In genomic region chr2:6730860-6731259, GRCm38 (mm10) we compare ENCODE assay signal across 21 mouse cellular contexts.
A peak's percentile ranks its signal among the peaks of the same experiment; 100 is the strongest.
DNase-seq lines count a peak whose midpoint lies in the region; ATAC-seq and TF ChIP-seq lines count a peak whose summit lies in the region.
"Had no signal": no experiment of that assay in that cellular context is flagged by ENCODE, and none has a peak within 500 bp of the region (broad histone marks: within the 10 kb centered on the region; RNA-seq: fewer than 3 reads in every experiment).

No protein-coding gene starts in this region.

- TF ChIP-seq CTCF in cerebellum, adult 2 months (IDR thresholded peaks at IDR 0.05; ENCODE audit: borderline replicate concordance, insufficient read depth, low read depth, low read length), result no peak
- no peak for TF ChIP-seq CTCF in lung, postnatal 0 days (IDR thresholded peaks at IDR 0.05)

- H3K4me1 ChIP-seq in cerebellum, adult 2 months (ENCODE audit: control insufficient read depth, insufficient read depth, low read length), result peaks cover 14% of the 10 kb centered on the region
- H3K4me1 ChIP-seq in lung, postnatal 0 days (ENCODE audit: insufficient read depth, low read depth, low read length), result no peaks in the 10 kb centered on the region
- H3K4me1 ChIP-seq: embryonic facial prominence, embryonic 15.5 days; limb, embryonic 10.5 days; liver, embryonic 13.5 days had no signal

- H3K36me3 ChIP-seq in lung, postnatal 0 days (ENCODE audit: insufficient read depth, low read length), result no peaks in the 10 kb centered on the region
- H3K36me3 ChIP-seq: embryonic facial prominence, embryonic 15.5 days; heart, embryonic 13.5 days; hindbrain, embryonic 15.5 days; limb, embryonic 10.5 days; liver, embryonic 13.5 days; midbrain, embryonic 12.5 days had no signal

- DNase-seq in cerebellum, adult 2 months, result peak; percentile 26 to 44
- DNase-seq in gastrocnemius, adult 18-20 months (ENCODE audit: low spot score), result peak; percentile 35
- DNase-seq in gastrocnemius, adult 8-10 months (ENCODE audit: low spot score in 2 of 2), result no peak
- DNase-seq in lung, postnatal 25 days (ENCODE audit: low spot score), result peak; percentile 24
- DNase-seq in lung, postnatal 0 days (ENCODE audit: low spot score), result no peak
- DNase-seq: B cell, adult 2 months; heart, postnatal 36 days; liver, embryonic 13.5 days; lung, postnatal 10 days; right cerebral cortex, adult 18-20 months; thymus, postnatal 36 days had no signal

- no peak overlapping the region for H3K27ac ChIP-seq in cerebellum, adult 2 months (ENCODE audit: insufficient read depth, low read length)
- H3K27ac ChIP-seq in lung, postnatal 0 days (ENCODE audit: low read length), result no peak overlapping the region
- H3K27ac ChIP-seq: embryonic facial prominence, embryonic 15.5 days; heart, embryonic 13.5 days; kidney, postnatal 0 days; limb, embryonic 10.5 days; liver, embryonic 13.5 days; midbrain, embryonic 12.5 days had no signal

- H3K9me3 ChIP-seq in lung, postnatal 0 days (ENCODE audit: low read length), result no peaks in the 10 kb centered on the region
- H3K9me3 ChIP-seq: embryonic facial prominence, embryonic 15.5 days; heart, embryonic 13.5 days; hindbrain, embryonic 15.5 days; limb, embryonic 10.5 days; liver, embryonic 13.5 days; midbrain, embryonic 12.5 days had no signal

- no peaks in the 10 kb centered on the region for H3K27me3 ChIP-seq in cerebellum, adult 2 months (ENCODE audit: control insufficient read depth, insufficient read depth, low read length)
- H3K27me3 ChIP-seq in lung, postnatal 0 days (replicated peaks; ENCODE audit: insufficient read depth, low read length), result no peaks in the 10 kb centered on the region
- H3K27me3 ChIP-seq: embryonic facial prominence, embryonic 15.5 days; heart, embryonic 13.5 days; hindbrain, embryonic 15.5 days; liver, embryonic 13.5 days; midbrain, embryonic 12.5 days had no signal

- no peak overlapping the region for H3K4me2 ChIP-seq in lung, postnatal 0 days (replicated peaks; ENCODE audit: low read depth, low read length)
- H3K4me2 ChIP-seq: embryonic facial prominence, embryonic 15.5 days; hindbrain, embryonic 15.5 days; liver, embryonic 13.5 days; midbrain, embryonic 12.5 days had no signal

- TF ChIP-seq EP300 in lung, postnatal 0 days (IDR thresholded peaks at IDR 0.05), result no peak

- 74% methylated on average over 3 of the region's 3 CpGs for WGBS in cerebellum, adult 2 months
- WGBS in lung, postnatal 0 days, result 69% methylated on average over 3 of the region's 3 CpGs

- no peak for TF ChIP-seq POLR2A in cerebellum, adult 2 months (IDR thresholded peaks at IDR 0.05; ENCODE audit: borderline replicate concordance, insufficient read depth, low read length)

- ATAC-seq in cerebellum, adult (ENCODE audit: insufficient number of reproducible peaks, low FRiP score, low TSS enrichment), result no peak
- ATAC-seq in lung, postnatal 0 days, result no peak
- peak; percentile 77 for ATAC-seq in megakaryocyte progenitor cell, adult 5-6 weeks (replicated peaks; ENCODE audit: poor library complexity)
- ATAC-seq in inflammation-experienced regulatory T-cells, adult 6 months, result no peak
- ATAC-seq: intestine, postnatal 0 days had no signal

- no peak overlapping the region for H3K9ac ChIP-seq in lung, postnatal 0 days (replicated peaks; ENCODE audit: low read depth)
- H3K9ac ChIP-seq: embryonic facial prominence, embryonic 15.5 days; heart, embryonic 13.5 days; hindbrain, embryonic 15.5 days; liver, embryonic 13.5 days; midbrain, embryonic 12.5 days had no signal

- no peak overlapping the region for H3K4me3 ChIP-seq in cerebellum, adult 2 months (replicated peaks; ENCODE audit: insufficient read depth, low read depth, low read length)
- H3K4me3 ChIP-seq in lung, postnatal 0 days (ENCODE audit: low read depth, low read length), result no peak overlapping the region
- H3K4me3 ChIP-seq: embryonic facial prominence, embryonic 15.5 days; heart, embryonic 13.5 days; hindbrain, embryonic 15.5 days; limb, embryonic 10.5 days; liver, embryonic 13.5 days; midbrain, embryonic 12.5 days had no signal

Comparison
In these comparisons a context has a peak if more than half of its experiments do, and no peak if none do; other contexts are left out.
1. DNase-seq: peak in cerebellum, adult 2 months (2 of 2), gastrocnemius, adult 18-20 months (single experiment) and lung, postnatal 25 days (single experiment); none in gastrocnemius, adult 8-10 months (0 of 2) and lung, postnatal 0 days (single experiment).